Mouse (Mus musculus) spleen, postnatal 36 days (tissue): Measurements from ENCODE around the gene Cacna1c.

Experiments used
- DNase-seq, 2 experiments: peaks; one replicate each; pipeline ENCODE4 v3.0.0; 2022; ENCODE audit warnings: low spot score in 2 of 2, mixed read lengths in 1 of 2

Gene Cacna1c

GRCm38 (mm10) chr6:118754439-118754838 is 441.8 kb downstream of the Cacna1c start:
- no peak for DNase-seq

- no peak for DNase-seq
Measured at GRCm38 (mm10) chr6:118753787-118754186, 442.4 kb downstream of the Cacna1c start.

DNA sequence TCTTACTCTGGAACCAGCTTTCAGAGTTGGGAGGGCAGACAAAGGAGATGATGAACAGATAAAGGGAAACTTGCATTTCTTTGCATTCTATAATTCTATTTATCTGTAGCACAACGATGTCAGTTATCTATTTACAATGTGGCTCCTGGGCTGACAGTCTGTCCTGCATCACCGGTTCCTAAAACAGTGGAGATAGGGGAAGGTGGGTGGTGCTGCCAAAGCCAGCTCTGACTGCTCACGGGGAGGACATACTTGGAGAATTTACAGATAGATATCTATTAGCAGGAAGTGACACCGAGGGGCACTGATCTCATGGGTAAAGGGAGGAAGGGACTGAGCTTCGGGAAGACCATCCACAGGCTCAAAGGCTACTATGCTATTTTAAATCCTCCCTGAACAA is 443.2 kb downstream of the Cacna1c start:
- DNase-seq = no peak

DNA sequence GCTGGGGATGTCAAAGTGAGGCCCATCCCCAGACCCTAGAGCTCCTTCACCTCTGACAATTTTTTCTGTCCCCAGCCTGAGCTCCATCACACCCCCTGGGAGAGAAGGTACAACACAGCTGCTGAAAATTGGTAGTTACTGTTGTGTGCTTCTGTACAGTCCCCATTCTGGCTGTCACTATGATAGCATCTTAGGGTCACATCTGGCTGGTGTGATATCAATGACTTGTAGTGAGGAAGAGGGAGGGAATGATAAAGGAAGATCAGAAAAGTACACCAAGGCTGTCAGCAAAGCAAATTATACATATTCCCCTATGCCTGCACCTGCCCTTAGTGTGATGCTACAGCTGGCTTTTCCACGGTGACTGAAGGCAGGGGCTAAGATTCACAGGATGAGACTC is 446.9 kb downstream of the Cacna1c start:
- no peak for DNase-seq

GRCm38 (mm10) chr6:118742701-118743100 is 453.5 kb downstream of the Cacna1c start:
- DNase-seq = no peak

DNA sequence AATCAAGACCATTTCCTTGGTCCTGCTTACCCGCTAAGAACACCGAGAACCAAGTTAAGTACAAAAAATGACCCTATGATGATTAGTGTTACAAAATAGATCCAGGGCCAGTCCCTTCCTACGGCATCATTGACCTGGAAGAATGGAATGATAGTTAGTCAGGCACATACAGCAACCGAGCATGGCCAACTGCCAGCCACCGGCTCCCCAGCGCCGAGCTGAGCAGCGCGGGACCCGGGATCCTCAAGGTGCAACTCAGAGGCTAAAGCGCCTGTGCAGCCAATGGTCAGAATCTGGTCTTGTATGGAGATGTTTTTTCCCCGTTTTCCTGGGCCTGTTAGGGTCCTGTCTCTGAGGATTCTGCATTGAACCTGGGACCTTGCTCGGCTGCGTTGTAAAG is 454.4 kb downstream of the Cacna1c start:
- DNase-seq = no peak

DNA sequence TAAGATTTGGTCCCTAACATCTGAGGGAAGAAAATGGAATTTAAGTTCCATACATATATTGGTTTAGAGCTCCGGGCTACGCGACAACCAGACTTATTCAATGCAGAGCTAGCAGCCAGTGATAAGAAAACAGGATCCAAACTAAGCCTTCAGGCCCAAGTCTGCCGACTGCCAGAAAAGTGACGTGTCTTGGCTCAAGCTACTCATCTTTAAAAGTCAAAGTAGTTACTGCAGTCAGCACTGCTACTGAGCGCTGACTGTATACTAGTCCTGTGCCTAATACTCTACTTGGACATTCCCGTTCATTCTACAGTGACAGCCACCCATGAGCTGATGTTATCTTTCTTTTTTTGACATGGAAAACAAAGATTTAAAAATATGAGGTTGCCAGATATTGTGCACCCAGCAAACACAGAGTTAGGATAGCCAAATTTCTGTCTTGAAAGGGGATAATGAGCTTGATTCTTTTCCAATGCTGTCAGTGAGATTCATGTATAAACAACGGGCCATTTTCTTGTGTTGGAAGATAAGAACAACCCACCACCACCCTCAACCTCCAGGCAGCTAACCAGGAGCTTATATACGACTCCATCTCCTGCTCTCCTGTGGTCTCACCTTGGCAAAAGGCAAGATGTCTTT is 456.1 kb downstream of the Cacna1c start:
- no peak for DNase-seq

DNA sequence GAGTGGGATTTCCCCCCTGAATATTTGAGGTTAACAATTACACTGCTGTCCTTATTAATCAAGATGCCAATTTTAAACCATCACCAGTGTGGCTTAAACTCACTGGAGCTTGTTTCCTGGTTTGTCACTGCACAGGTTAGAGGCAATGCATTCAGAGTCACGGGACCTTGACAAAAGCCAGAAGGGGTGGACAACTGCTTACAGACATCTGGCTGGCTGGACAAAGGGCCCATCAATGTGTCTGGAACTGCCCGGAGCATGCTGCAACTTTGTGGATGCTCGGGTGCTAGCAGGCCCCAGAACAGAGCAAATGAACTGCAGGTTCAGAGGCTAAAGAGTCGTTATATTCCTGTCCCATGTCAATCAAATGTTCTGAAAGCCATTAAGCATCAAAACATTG is 456.9 kb downstream of the Cacna1c start:
- DNase-seq = no peak

DNA sequence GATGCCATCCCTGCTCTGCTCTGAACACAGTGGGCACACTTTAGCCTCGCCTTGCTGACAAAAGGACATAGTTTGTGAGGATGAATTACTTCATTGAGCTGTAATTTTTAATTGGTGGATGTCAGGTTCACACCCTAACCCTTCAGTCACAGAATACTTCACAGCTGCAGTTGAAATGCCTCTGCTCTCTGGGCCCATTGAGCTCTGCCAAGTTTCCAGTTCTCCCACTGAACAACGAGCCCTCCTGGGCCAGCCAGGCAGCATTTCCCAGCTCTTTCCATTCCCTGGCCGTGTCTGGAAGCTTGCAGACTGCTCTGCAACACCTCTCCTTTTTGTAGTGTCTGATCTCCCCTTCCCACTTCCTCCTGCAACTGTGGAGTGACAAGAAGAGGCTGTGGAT is 457.6 kb downstream of the Cacna1c start:
- no peak for DNase-seq

DNA sequence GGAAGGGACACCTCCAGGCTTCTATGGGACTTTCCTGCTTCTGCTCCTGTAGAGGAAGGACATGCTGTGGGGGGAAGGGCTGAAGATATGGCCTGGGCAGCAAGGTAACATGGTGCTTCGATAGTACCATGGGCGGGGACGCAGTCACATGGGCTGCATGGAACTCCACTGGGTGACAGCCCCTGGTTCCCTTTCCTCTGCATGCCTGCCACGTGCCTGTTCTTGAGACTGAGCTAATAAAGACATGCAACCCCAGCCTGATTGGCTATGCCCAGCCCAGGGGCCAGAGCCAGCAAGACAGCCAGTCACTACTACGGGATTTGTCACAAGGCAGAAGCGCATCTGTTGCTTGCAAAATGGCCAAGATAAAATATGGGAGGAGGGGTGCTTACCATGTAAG is 459.1 kb downstream of the Cacna1c start:
- no peak for DNase-seq

GRCm38 (mm10) chr6:118736491-118736890 is 459.7 kb downstream of the Cacna1c start:
- DNase-seq = no peak

- no peak for DNase-seq
Measured at GRCm38 (mm10) chr6:118735145-118735544, 461.1 kb downstream of the Cacna1c start.

DNA sequence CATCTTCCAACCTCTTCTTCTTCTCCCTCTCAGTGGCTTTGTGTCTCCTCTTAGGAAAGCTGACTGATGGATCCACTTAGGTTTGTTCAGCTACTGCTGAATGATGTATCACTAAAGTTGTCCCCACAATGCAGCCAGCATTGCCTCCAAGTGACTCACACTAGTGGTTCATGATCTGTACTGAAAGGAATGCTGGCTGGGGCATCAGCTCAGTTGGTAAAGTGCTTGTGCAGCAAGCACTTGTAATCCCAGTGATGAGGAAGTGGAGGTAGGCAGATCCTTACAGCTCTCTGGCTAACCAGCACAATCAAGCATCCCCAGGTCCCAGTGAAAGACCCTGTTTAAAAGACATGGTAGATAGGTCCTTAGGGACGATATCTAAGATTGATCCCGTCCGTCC is 464.3 kb downstream of the Cacna1c start:
- no peak for DNase-seq

DNA sequence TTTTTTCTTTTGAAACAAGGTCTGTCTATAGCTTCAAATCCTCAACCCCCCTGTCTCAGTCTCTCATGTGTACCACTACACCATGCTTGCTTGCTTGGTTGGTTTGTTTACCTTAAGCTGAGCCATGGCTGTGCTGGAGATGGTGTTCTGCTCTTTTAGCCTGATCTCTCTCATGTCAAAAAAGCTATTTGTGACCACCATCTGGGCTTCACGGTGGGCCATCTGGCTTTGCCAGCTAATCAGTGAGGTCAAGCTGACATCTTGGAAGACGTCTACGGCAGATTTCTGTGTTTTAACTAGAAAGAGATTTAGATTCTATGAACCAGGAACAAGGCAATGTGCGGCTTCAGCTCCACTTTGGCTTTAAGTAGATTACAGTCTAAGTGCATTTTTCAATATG is 471.3 kb downstream of the Cacna1c start:
- DNase-seq = no peak

DNA sequence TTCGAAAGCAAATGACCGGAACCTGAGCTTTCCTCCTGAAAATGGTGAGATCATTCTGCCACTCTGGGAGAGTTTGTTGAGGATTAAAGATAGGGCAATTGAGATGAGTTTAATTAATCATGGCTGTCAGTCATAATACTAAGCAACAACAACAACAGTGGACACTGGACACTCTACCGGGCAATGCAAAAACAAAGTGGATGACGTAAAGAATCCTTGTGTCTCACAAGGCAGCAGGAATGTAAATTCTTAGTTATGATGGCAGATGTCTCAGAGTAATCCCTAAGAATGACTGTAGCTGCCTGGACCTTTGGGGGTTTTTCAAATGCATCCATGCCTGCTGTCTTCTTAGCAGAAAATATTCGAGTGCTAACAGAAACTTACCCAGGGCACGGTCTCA is 471.8 kb downstream of the Cacna1c start:
- no peak for DNase-seq

DNA sequence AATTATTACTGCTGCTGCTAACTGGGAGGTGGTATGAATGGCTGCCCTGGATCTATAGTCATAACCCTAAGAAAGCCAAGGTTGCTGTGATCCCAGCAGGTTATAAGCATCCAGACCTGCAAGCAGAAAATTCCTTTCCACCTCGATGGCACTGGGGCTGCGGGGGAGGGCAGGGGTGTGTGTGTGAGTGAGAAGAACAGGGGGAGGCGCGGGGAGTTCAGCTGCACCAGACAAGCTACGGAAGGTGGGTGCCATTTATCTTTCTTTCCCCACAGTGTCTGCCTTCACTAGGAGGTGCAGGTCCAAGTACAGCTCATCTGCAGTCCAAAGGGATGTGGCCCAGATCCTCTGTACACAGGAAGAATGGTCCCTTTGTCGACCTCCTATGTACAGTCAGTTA is 473.9 kb downstream of the Cacna1c start:
- no peak for DNase-seq

DNA sequence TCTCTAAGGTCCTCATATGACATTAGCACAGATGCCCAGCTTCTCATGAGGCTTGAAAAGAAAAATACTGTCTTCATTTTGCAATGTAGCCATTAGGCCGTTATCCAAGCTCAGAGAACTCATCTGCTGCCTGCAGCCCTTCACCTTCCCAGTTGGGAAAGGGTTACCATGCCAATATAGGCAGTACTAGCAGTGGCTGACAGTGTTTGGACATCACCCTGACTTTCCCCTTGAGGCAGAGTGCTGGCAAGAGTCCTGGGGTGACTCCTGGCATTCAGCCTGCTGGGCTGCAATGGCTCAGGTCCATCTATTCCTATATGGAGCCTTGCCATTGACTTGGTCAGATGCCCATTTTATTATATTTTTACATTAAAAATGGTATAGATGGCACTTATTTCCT is 476.7 kb downstream of the Cacna1c start:
- no peak for DNase-seq

GRCm38 (mm10) chr6:118713286-118713685 is 482.9 kb downstream of the Cacna1c start:
- DNase-seq = no peak

DNA sequence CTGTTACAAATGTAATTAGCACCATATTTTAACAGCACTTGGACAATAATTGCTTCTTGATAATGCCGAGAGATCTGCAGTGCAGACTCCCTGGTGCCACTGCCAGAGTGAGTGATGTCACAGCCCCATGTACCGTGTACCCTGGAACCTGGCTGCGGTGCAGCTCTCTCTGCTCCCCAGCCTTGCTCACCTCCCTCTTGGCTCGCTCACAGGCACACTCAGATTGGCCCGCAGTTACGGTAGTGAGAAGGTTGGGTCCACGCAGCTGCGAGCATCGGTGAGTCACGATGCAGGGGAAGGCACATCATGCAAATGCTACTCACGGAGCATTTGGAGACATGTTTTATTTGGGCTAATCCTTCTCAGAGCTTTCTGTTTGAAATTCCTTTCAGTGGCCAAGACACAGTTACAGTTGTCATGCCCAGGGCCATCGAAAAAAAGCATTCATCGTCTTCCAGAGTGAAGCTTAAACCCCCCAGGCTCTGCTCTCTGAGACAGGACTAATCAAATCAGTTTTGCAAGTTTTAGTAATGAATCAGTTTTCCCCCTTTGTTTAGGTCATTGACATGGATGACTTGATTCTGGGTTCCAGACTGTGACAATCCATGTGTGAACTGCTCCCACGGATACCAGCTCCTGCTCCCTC is 484.4 kb downstream of the Cacna1c start:
- no peak for DNase-seq

DNA sequence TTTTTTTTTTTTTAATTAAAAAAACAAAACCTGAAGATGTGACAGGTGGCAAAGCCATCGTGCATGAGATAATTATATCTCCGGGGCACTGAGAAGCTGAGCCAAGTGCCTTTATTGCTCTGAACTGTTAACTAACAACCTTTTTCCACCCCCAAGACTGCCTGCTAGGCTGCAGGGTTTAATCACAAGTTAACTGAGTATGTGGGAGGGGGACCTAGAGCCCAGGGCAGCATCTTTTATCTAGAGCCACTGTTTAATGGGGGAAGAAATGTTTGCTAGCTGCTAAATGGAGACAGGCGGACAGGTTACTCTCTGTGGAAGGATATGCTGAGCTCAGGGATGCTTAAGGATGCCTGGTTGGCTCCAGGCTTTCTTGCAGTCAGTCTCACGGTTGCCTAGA is 489.2 kb downstream of the Cacna1c start:
- no peak for DNase-seq

DNA sequence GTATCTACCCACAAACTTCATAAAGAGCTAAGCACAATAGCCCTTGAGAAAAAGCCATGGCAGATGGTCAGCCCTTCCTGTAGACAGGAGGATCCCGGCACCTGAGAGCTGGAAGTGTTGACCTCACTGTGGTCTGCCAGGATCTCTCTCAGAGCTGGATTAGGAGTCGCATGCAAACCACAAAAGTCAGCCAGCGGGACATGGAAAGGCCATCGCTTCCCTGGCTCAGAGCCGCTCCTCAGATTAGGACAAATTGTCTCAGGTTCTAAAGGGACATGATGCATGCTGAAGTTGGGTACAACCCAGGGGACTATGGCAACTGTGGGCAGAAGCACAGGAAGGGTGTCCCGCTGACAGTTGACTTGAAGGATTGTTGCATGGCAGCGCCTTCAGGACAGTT is 490.4 kb downstream of the Cacna1c start:
- no peak for DNase-seq

- DNase-seq = no peak
Measured at GRCm38 (mm10) chr6:118694626-118695025, 501.6 kb downstream of the Cacna1c start.

DNA sequence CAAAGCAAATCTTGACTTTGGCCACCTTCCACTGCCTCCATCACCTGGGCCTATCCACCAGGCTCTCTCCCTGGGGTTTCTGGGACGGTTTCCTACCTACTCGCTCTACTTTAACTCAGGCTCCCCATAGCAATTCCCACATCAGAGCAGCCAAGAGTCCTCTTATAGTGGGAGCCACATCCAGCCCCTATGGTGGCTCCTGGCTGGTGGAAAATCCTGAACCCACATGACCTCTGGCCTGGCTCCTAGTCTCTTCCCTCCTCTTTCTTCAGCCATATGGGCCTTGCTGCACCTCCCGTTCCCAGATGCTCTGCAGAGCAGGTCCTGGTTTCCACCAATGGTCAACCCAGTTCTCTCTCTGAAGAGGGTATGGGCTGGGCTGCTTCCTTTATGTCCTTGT is 506.8 kb downstream of the Cacna1c start:
- DNase-seq = no peak

- no peak for DNase-seq
Measured at GRCm38 (mm10) chr6:118688856-118689255, 507.4 kb downstream of the Cacna1c start.
